Mouse (Mus musculus): ENCODE measurements at regions not wholly inside any gene's neighbourhood (a gene's known extent, or its start where the extent isn't known, plus 50 kb on each side); places are given as distances from the start of the nearest gene placed in this dataset.

DNA sequence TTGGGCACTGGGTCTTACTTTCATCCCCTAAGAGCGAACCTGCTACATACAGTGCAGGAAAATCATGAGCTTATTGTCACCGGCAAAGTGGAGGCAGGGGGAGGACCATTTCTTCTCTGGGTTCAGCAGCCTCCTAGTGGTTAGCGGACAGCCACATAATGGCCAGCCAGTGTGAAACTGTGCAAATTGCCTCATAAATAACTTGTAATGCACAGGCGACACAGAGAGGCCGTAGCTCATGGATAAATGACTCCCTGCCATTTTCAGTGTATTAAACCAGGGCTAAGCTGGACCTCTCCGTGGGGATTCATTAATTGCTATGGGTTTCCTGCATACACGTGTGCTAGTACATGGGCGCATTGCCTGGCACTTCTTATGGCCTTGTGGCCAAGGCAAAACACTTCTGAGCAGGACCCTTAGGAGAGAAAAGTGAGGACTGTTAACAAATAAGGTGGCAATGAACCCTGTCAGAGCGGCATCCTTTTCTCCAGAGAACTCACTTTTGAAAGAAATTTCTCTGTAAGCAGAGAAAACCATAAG, 128.5 kb upstream of the Chd6 start:
- DNase-seq (ENCODE audit: low spot score): no peak
- 82% methylated on average over 9 of the region's 9 CpGs for WGBS
- no peak for ATAC-seq (ENCODE audit: low read depth)

DNA sequence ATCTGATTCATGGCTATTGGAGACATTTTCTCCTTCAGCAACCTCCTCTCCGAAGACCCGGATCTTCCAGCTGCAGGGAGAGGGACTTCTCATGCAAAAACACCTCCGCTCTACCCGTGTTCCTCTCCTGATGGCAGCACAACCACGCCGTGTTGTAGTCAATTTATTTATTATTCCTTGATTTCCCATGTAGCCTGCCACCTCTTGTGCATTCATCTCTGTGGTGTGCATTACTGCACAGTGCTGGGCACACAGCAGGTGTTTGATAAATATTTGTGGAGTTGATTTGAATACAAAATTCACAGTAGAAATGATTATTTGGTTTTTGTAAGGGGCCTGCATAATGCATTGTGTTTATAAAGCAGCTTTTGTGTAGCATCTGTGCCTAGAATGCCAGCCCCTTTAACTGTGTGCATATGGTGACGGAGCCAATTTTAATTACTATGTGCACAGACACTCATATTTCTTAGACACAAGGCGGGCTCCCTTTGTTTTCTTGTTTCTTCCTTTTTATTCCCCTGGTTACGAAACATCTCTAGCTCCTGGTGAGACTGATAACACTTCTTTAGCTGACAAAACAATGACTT, 124.4 kb upstream of the Chd6 start:
- no peak for DNase-seq (ENCODE audit: low spot score)
- Histone ChIP-seq H3K4me1 (ENCODE audit: control insufficient read depth, insufficient read depth, low read length) (no peaks in the 10 kb centered on the region), H3K36me3 (ENCODE audit: control insufficient read depth, insufficient read depth, low read length) (no peaks in the 10 kb centered on the region), H3K9ac (ENCODE audit: low read depth, low read length) (no peak overlapping the region), H3K4me2 (ENCODE audit: low read depth, low read length) (no peak overlapping the region), H3K27ac (replicated peaks; ENCODE audit: low read depth, low read length) (no peak overlapping the region), H3K27me3 (replicated peaks; ENCODE audit: control insufficient read depth, insufficient read depth, low read length) (no peaks in the 10 kb centered on the region), H3K4me3 (ENCODE audit: low read depth, low read length) (no peak overlapping the region), H3K9me3 (ENCODE audit: control insufficient read depth, low read length) (no peaks in the 10 kb centered on the region)
- no peak for ATAC-seq (ENCODE audit: low read depth)
- 81% methylated on average over 9 of the region's 9 CpGs for WGBS

More for the DNA sequence above, 128.5 kb upstream of the Chd6 start:
- Histone ChIP-seq H3K27ac (replicated peaks; ENCODE audit: low read depth, low read length) (no peak overlapping the region), H3K4me2 (ENCODE audit: low read depth, low read length) (no peak overlapping the region), H3K4me3 (ENCODE audit: low read depth, low read length) (no peak overlapping the region), H3K4me1 (ENCODE audit: control insufficient read depth, insufficient read depth, low read length) (no peaks in the 10 kb centered on the region), H3K9ac (ENCODE audit: low read depth, low read length) (no peak overlapping the region), H3K36me3 (ENCODE audit: control insufficient read depth, insufficient read depth, low read length) (no peaks in the 10 kb centered on the region), H3K9me3 (ENCODE audit: control insufficient read depth, low read length) (0 out of 2 replicates have a peak, but pooled peaks cover 3% of the 10 kb centered on the region), H3K27me3 (replicated peaks; ENCODE audit: control insufficient read depth, insufficient read depth, low read length) (no peaks in the 10 kb centered on the region)

- 50% methylated on average over 4 of the region's 4 CpGs for WGBS
- Histone ChIP-seq H3K4me3 (ENCODE audit: low read depth, low read length) (no peak overlapping the region), H3K27ac (replicated peaks; ENCODE audit: low read depth, low read length) (no peak overlapping the region), H3K4me2 (ENCODE audit: low read depth, low read length) (no peak overlapping the region), H3K9ac (ENCODE audit: low read depth, low read length) (no peak overlapping the region), H3K36me3 (ENCODE audit: control insufficient read depth, insufficient read depth, low read length) (no peaks in the 10 kb centered on the region), H3K4me1 (ENCODE audit: control insufficient read depth, insufficient read depth, low read length) (no peaks in the 10 kb centered on the region), H3K27me3 (replicated peaks; ENCODE audit: control insufficient read depth, insufficient read depth, low read length) (no peaks in the 10 kb centered on the region), H3K9me3 (ENCODE audit: control insufficient read depth, low read length) (no peaks in the 10 kb centered on the region)
- ATAC-seq (ENCODE audit: low read depth): no peak
- DNase-seq (ENCODE audit: low spot score): no peak
Observed at GRCm38 (mm10) chr2:161231405-161231804, 122.5 kb upstream of the Chd6 start.

DNA sequence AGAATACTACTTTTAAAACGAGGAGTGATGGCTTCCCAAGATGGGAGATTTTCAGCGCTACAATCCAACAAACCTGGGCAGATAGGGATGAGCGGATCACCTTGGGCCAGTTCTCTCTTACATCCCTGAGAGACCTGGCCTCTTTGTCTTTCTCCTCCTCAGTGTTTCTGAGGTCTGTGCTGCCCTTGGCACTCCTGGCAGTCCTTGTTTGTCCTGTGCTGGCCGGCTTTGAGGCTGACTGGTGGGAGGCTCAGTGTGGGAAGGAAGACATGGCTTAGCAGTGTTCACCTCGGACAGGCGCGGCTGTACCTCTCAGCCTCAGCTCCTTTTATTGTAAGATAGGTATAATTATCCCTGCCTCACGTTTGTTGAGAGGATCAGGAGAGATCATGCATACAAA, 106.9 kb upstream of the Chd6 start:
- no peaks in the 10 kb centered on the region for H3K4me1 ChIP-seq (ENCODE audit: control insufficient read depth, insufficient read depth, low read length)
- no peaks in the 10 kb centered on the region for H3K9me3 ChIP-seq (ENCODE audit: control insufficient read depth, low read length)
- 83% methylated on average over 8 of the region's 8 CpGs for WGBS
- H3K36me3 ChIP-seq (ENCODE audit: control insufficient read depth, insufficient read depth, low read length): no peaks in the 10 kb centered on the region
- DNase-seq (ENCODE audit: low spot score) (no peak), ATAC-seq (ENCODE audit: low read depth) (no peak)
- no peaks in the 10 kb centered on the region for H3K27me3 ChIP-seq (replicated peaks; ENCODE audit: control insufficient read depth, insufficient read depth, low read length)
- H3K4me3 ChIP-seq (ENCODE audit: low read depth, low read length): no peak overlapping the region
- H3K4me2 ChIP-seq (ENCODE audit: low read depth, low read length): no peak overlapping the region
- no peak overlapping the region for H3K27ac ChIP-seq (replicated peaks; ENCODE audit: low read depth, low read length)
- no peak overlapping the region for H3K9ac ChIP-seq (ENCODE audit: low read depth, low read length)

DNA sequence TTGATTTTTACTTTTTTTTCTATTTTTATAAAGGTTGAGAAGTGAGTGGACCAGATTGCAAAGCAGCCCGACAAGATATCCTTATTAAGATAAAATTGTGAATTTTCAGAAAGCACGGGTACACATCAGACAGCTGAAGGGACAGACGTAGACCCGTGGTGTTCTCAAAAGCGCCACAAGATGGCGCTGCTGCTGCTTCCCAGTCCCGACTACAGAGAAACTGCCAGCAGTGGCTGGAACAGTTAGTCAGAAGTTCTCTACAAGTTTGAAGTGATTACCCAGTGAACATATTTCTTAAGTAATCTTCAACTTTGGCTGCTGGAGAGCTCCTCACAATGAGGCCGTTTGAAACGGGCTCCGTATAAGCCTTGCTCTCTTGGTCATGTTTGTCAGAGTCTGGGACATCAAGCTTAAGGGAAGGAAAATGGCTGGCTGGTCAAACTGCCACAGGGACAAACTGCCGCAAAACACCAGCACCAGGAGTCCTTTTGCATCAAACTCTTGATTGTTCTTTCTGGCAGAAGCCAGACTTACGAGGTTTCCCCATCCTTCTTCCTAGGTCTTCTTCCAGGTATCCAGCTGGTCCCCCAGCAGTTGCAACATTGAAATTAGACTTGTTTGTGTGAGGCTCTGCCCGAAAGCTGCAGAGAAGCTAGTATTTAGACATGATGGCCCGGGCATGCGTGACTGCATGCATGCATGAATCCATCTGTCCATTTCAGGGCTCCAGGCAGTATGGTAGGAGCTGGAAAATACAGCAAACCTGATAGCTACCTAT, 106.0 kb upstream of the Chd6 start:
- H3K36me3 ChIP-seq (ENCODE audit: control insufficient read depth, insufficient read depth, low read length): no peaks in the 10 kb centered on the region
- H3K27ac ChIP-seq (replicated peaks; ENCODE audit: low read depth, low read length): no peak overlapping the region
- ATAC-seq (ENCODE audit: low read depth) (peak; percentile 81), DNase-seq (ENCODE audit: low spot score) (peak; percentile 91)
- H3K9ac ChIP-seq (ENCODE audit: low read depth, low read length): peak overlapping the region; percentile 14; the same call in 1 of the 2 replicates
- no peaks in the 10 kb centered on the region for H3K9me3 ChIP-seq (ENCODE audit: control insufficient read depth, low read length)
- H3K27me3 ChIP-seq (replicated peaks; ENCODE audit: control insufficient read depth, insufficient read depth, low read length): no peaks in the 10 kb centered on the region
- no peaks in the 10 kb centered on the region for H3K4me1 ChIP-seq (ENCODE audit: control insufficient read depth, insufficient read depth, low read length)
- no peak overlapping the region for H3K4me3 ChIP-seq (ENCODE audit: low read depth, low read length)
- peak overlapping the region; percentile 23; the same call in 1 of the 2 replicates for H3K4me2 ChIP-seq (ENCODE audit: low read depth, low read length)
- WGBS: 24% methylated on average over 15 of the region's 15 CpGs

- H3K4me3 ChIP-seq (ENCODE audit: low read depth, low read length): no peak overlapping the region
- 78% methylated on average over 13 of the region's 13 CpGs for WGBS
- no peak overlapping the region for H3K27ac ChIP-seq (replicated peaks; ENCODE audit: low read depth, low read length)
- DNase-seq (ENCODE audit: low spot score): no peak
- H3K4me2 ChIP-seq (ENCODE audit: low read depth, low read length): no peak overlapping the region
- H3K9ac ChIP-seq (ENCODE audit: low read depth, low read length): no peak overlapping the region
- no peaks in the 10 kb centered on the region for H3K4me1 ChIP-seq (ENCODE audit: control insufficient read depth, insufficient read depth, low read length)
- H3K9me3 ChIP-seq (ENCODE audit: control insufficient read depth, low read length): no peaks in the 10 kb centered on the region
- no peak for ATAC-seq (ENCODE audit: low read depth)
- no peaks in the 10 kb centered on the region for H3K36me3 ChIP-seq (ENCODE audit: control insufficient read depth, insufficient read depth, low read length)
- H3K27me3 ChIP-seq (replicated peaks; ENCODE audit: control insufficient read depth, insufficient read depth, low read length): no peaks in the 10 kb centered on the region
Observed at GRCm38 (mm10) chr2:161212322-161212882, 103.5 kb upstream of the Chd6 start.

DNA sequence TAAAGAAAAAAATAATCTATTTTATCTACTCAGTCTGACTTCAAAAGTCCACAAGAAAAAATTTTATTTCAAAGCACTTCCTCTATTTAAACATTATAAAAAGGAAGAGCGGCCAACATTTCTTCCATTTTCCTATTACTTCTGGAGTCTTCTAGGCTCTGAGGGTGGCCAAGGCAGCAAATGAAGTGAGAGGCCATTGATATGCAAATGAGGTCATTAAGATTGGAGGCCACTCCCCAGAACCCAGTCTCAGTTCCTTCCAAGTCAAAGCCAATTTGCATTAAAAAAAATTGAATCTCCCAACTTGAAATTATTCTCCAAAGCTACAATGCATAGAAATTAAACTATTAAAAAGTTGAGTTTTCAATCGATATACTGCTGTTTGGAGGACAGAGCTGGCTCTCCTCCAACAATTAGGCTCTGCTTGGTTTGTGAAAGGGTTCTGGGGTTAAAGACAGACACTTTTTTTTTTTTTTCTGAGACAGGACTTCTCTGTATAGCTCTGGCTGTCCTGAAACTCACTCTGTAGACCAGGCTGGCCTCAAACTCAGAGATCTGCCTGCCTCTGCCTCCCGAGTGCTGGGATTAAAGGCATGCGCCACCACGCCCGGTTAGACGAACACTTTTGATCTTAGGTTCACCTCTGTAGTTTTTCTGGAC, 88.0 kb upstream of the Chd6 start:
- H3K36me3 ChIP-seq (ENCODE audit: control insufficient read depth, insufficient read depth, low read length): no peaks in the 10 kb centered on the region
- no peaks in the 10 kb centered on the region for H3K27me3 ChIP-seq (replicated peaks; ENCODE audit: control insufficient read depth, insufficient read depth, low read length)
- H3K4me1 ChIP-seq (ENCODE audit: control insufficient read depth, insufficient read depth, low read length): no peaks in the 10 kb centered on the region
- H3K4me2 ChIP-seq (ENCODE audit: low read depth, low read length): no peak overlapping the region
- no peak overlapping the region for H3K9ac ChIP-seq (ENCODE audit: low read depth, low read length)
- DNase-seq (ENCODE audit: low spot score): no peak
- H3K4me3 ChIP-seq (ENCODE audit: low read depth, low read length): no peak overlapping the region
- H3K9me3 ChIP-seq (ENCODE audit: control insufficient read depth, low read length): no peaks in the 10 kb centered on the region
- no peak for ATAC-seq (ENCODE audit: low read depth)
- H3K27ac ChIP-seq (replicated peaks; ENCODE audit: low read depth, low read length): no peak overlapping the region
- WGBS: 89% methylated on average over 7 of the region's 7 CpGs

- DNase-seq (ENCODE audit: low spot score) (no peak), ATAC-seq (ENCODE audit: low read depth) (no peak)
- WGBS: 44% methylated on average over 1 of the region's 1 CpGs
- no peak overlapping the region for H3K4me3 ChIP-seq (ENCODE audit: low read depth, low read length)
- H3K36me3 ChIP-seq (ENCODE audit: control insufficient read depth, insufficient read depth, low read length): no peaks in the 10 kb centered on the region
- H3K27ac ChIP-seq (replicated peaks; ENCODE audit: low read depth, low read length): no peak overlapping the region
- no peaks in the 10 kb centered on the region for H3K9me3 ChIP-seq (ENCODE audit: control insufficient read depth, low read length)
- H3K4me2 ChIP-seq (ENCODE audit: low read depth, low read length): no peak overlapping the region
- H3K27me3 ChIP-seq (replicated peaks; ENCODE audit: control insufficient read depth, insufficient read depth, low read length): no peaks in the 10 kb centered on the region
- no peaks in the 10 kb centered on the region for H3K4me1 ChIP-seq (ENCODE audit: control insufficient read depth, insufficient read depth, low read length)
- no peak overlapping the region for H3K9ac ChIP-seq (ENCODE audit: low read depth, low read length)
Observed at GRCm38 (mm10) chr2:161187516-161187915, 78.6 kb upstream of the Chd6 start.
